22 mouse cellular contexts compared by ENCODE assay signal in the genomic region with DNA sequence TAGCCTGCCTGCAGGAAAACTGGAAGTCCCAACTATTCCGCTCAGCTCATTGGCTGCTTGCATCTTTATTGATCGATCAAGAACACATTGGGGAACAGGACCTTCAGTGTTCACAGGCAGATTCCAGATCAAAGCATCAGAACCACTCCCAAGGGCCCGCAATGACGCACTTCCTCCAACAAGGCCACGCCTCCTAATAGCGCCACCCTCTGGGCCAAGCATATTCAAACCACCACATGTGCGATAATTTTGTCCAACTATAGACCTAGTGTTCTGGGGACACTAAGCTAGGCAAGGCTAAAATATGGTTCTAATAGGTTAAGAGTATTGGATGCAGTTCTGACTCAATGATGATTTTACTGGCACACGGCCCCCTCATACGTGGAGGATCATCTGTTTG.
"Had no signal": no experiment of that assay in that cellular context is flagged by ENCODE, and none has a peak within 500 bp of the region (broad histone marks: within the 10 kb centered on the region; RNA-seq: fewer than 3 reads in every experiment).

No protein-coding gene starts in this region.

- H3K9me3 ChIP-seq: lung, embryonic 15.5 days; midbrain, embryonic 13.5 days; midbrain, embryonic 15.5 days; neural tube, embryonic 13.5 days; neural tube, embryonic 15.5 days had no signal

- H3K36me3 ChIP-seq: lung, embryonic 15.5 days; midbrain, embryonic 13.5 days; midbrain, embryonic 15.5 days; neural tube, embryonic 13.5 days; neural tube, embryonic 15.5 days had no signal

- ATAC-seq: liver, postnatal 0 days; lung, postnatal 0 days; midbrain, embryonic 13.5 days; midbrain, embryonic 15.5 days had no signal

- H3K4me3 ChIP-seq: lung, embryonic 15.5 days; megakaryocyte, embryonic 14.5 days; midbrain, embryonic 13.5 days; midbrain, embryonic 15.5 days; myocyte; neural tube, embryonic 13.5 days; neural tube, embryonic 15.5 days had no signal

- H3K27ac ChIP-seq: lung, embryonic 15.5 days; macrophage; midbrain, embryonic 13.5 days; midbrain, embryonic 15.5 days; neural tube, embryonic 13.5 days; neural tube, embryonic 15.5 days had no signal

- H3K4me2 ChIP-seq: lung, embryonic 15.5 days; midbrain, embryonic 11.5 days; midbrain, embryonic 13.5 days; midbrain, embryonic 15.5 days; neural tube, embryonic 13.5 days; neural tube, embryonic 15.5 days had no signal

- H3K9ac ChIP-seq: liver, postnatal 0 days; lung, embryonic 15.5 days; midbrain, embryonic 13.5 days; midbrain, embryonic 15.5 days; neural tube, embryonic 13.5 days; neural tube, embryonic 15.5 days had no signal

- DNase-seq: liver, postnatal 0 days; lung, adult 2 months; lung, postnatal 14 days; lung, postnatal 36 days; retina, postnatal 1 day; right cerebral cortex, adult 18-20 months; right cerebral cortex, postnatal 25 days; right cerebral cortex, postnatal 4 days; spleen, adult 18-20 months; thymus, adult 18-20 months; thymus, postnatal 14 days; thymus, postnatal 36 days had no signal

- H3K27me3 ChIP-seq: lung, embryonic 15.5 days; megakaryocyte, embryonic 14.5 days; midbrain, embryonic 13.5 days; midbrain, embryonic 15.5 days; neural tube, embryonic 13.5 days; neural tube, embryonic 15.5 days had no signal
